Mouse (Mus musculus) MEL (cell line): ENCODE measurements at regions not wholly inside any gene's neighbourhood (a gene's known extent, or its start where the extent isn't known, plus 50 kb on each side); places are given as distances from the start of the nearest gene placed in this dataset.

Source experiments
- DNase-seq: peaks from one replicate; pipeline ENCODE4 v3.0.0; 2011; ENCODE audit warnings: low read depth, low spot score
- H3K27ac ChIP-seq: 2 replicates; pipeline ENCODE4 v1.5.1; 2012; ENCODE audit warnings: low read depth, mild to moderate bottlenecking, control low read depth, low read length, moderate library complexity; ENCODE audit not compliant: control insufficient read depth
- H3K27me3 ChIP-seq, 2 experiments: fragments of 150-350 bp in 1 of 2; sonication (generic) in 1 of 2; 2 replicates each; pipeline ENCODE4 v1.6.1; 2012; ENCODE audit warnings: low read length in 2 of 2, mild to moderate bottlenecking in 2 of 2, improper control_type of control experiment in 1 of 2, moderate library complexity in 1 of 2; ENCODE audit not compliant: insufficient read depth in 2 of 2, control insufficient read depth in 1 of 2
- H3K36me3 ChIP-seq, 2 experiments: 2 replicates each; pipeline ENCODE4 v1.6.1; 2012 to 2014; ENCODE audit warnings: low read length in 2 of 2, improper control_type of control experiment in 1 of 2, inconsistent platforms in 1 of 2, mild to moderate bottlenecking in 1 of 2; ENCODE audit not compliant: insufficient read depth in 2 of 2, control insufficient read depth in 1 of 2
- H3K4me1 ChIP-seq, 2 experiments: fragments of 150-350 bp in 1 of 2; sonication (generic) in 1 of 2; 2 replicates each; pipeline ENCODE4 v1.6.1; 2012; ENCODE audit warnings: low read length in 2 of 2, improper control_type of control experiment in 1 of 2, mild to moderate bottlenecking in 1 of 2; ENCODE audit not compliant: insufficient read depth in 2 of 2, control insufficient read depth in 1 of 2
- H3K4me3 ChIP-seq, 2 experiments: fragments of 150-350 bp in 1 of 2; sonication (generic) in 1 of 2; 2 replicates each; pipeline ENCODE4 v1.5.1; 2012; ENCODE audit warnings: low read depth in 2 of 2, low read length in 2 of 2, mild to moderate bottlenecking in 2 of 2, moderate library complexity in 2 of 2, control low read depth in 1 of 2, improper control_type of control experiment in 1 of 2; ENCODE audit not compliant: control insufficient read depth in 1 of 2, insufficient read depth in 1 of 2
- H3K79me2 ChIP-seq: 2 replicates; pipeline ENCODE4 v1.6.1; 2012; ENCODE audit warnings: mild to moderate bottlenecking, low read length, moderate library complexity; ENCODE audit not compliant: control insufficient read depth, poor library complexity, insufficient read depth
- H3K9ac ChIP-seq: 2 replicates; pipeline ENCODE4 v1.6.1; 2012; ENCODE audit warnings: low read depth, mild to moderate bottlenecking, control low read depth, low read length, moderate library complexity; ENCODE audit not compliant: control insufficient read depth, poor library complexity, severe bottlenecking
- H3K9me3 ChIP-seq: fragments of 150-350 bp; sonication (generic); replicated peaks from 2 replicates; pipeline ENCODE4 v1.6.1; 2012; ENCODE audit warnings: mild to moderate bottlenecking, low read length, improper control_type of control experiment, moderate library complexity; ENCODE audit not compliant: insufficient read depth
- BHLHE40 ChIP-seq: IDR thresholded peaks from 2 replicates; pipeline ENCODE4 v1.6.1; 2012; ENCODE audit warnings: low read depth, mild to moderate bottlenecking, inconsistent platforms, low read length, improper control_type of control experiment, borderline replicate concordance
- CHD1 ChIP-seq: IDR thresholded peaks from 2 replicates; pipeline ENCODE4 v1.6.1; 2012; ENCODE audit warnings: low read depth, mild to moderate bottlenecking, inconsistent platforms, low read length, improper control_type of control experiment
- CHD2 ChIP-seq: IDR thresholded peaks from 2 replicates; pipeline ENCODE4 v1.6.1; 2011; ENCODE audit warnings: low read length, improper control_type of control experiment
- E2F4 ChIP-seq: IDR thresholded peaks from 2 replicates; pipeline ENCODE4 v1.6.1; 2011; ENCODE audit warnings: low read depth, low read length, improper control_type of control experiment, borderline replicate concordance
- ELF1 ChIP-seq: IDR thresholded peaks from 2 replicates; pipeline ENCODE4 v1.6.1; 2014; ENCODE audit warnings: low read depth, mild to moderate bottlenecking, inconsistent platforms, low read length, improper control_type of control experiment, moderate library complexity
- EP300 ChIP-seq, 2 experiments: IDR thresholded peaks; 2 replicates each; pipeline ENCODE4 v1.6.1; 2011; ENCODE audit warnings: improper control_type of control experiment in 2 of 2, low read length in 2 of 2, low read depth in 1 of 2, mild to moderate bottlenecking in 1 of 2
- ETS1 ChIP-seq: IDR thresholded peaks from 2 replicates; pipeline ENCODE4 v1.6.1; 2012; ENCODE audit warnings: low read depth, mild to moderate bottlenecking, inconsistent platforms, low read length, improper control_type of control experiment, moderate library complexity
- GATA1 ChIP-seq: IDR thresholded peaks from 2 replicates; pipeline ENCODE4 v1.6.1; 2011; ENCODE audit warnings: low read depth, low read length, improper control_type of control experiment
- HCFC1 ChIP-seq: IDR thresholded peaks from 2 replicates; pipeline ENCODE4 v1.6.1; 2012; ENCODE audit warnings: low read depth, mild to moderate bottlenecking, inconsistent platforms, low read length, improper control_type of control experiment, moderate library complexity
- JUND ChIP-seq: IDR thresholded peaks from 2 replicates; pipeline ENCODE4 v1.6.1; 2011; ENCODE audit warnings: low read depth, mild to moderate bottlenecking, improper control_type of control experiment, low read length
- KAT2A ChIP-seq: conservative IDR thresholded peaks from 2 replicates; pipeline ENCODE4 v1.6.1; 2012; ENCODE audit warnings: low read depth, low read length, improper control_type of control experiment, inconsistent platforms
- MAX ChIP-seq: IDR thresholded peaks from 2 replicates; pipeline ENCODE4 v1.6.1; 2011; ENCODE audit warnings: low read length, improper control_type of control experiment
- MAZ ChIP-seq: IDR thresholded peaks from 2 replicates; pipeline ENCODE4 v1.6.1; 2012; ENCODE audit warnings: low read depth, mild to moderate bottlenecking, inconsistent platforms, low read length, improper control_type of control experiment
- NELFE ChIP-seq: IDR thresholded peaks from 2 replicates; pipeline ENCODE4 v1.6.1; 2011; ENCODE audit warnings: low read depth, low read length, improper control_type of control experiment
- NRF1 ChIP-seq: IDR thresholded peaks from 2 replicates; pipeline ENCODE4 v1.6.1; 2014; ENCODE audit warnings: low read depth, mild to moderate bottlenecking, inconsistent platforms, low read length, improper control_type of control experiment, moderate library complexity; ENCODE audit not compliant: poor library complexity, insufficient read depth, severe bottlenecking
- POLR2AphosphoS5 ChIP-seq: IDR thresholded peaks from 2 replicates; pipeline ENCODE4 v1.6.1; 2012; ENCODE audit warnings: low read depth, borderline replicate concordance, mild to moderate bottlenecking, inconsistent platforms, low read length, moderate library complexity, mixed read lengths
- RCOR1 ChIP-seq: IDR thresholded peaks from 2 replicates; pipeline ENCODE4 v1.6.1; 2012; ENCODE audit warnings: low read depth, mild to moderate bottlenecking, inconsistent platforms, low read length, improper control_type of control experiment
- SMC3 ChIP-seq: IDR thresholded peaks from 2 replicates; pipeline ENCODE4 v1.6.1; 2011; ENCODE audit warnings: low read depth, low read length, improper control_type of control experiment
- TAL1 ChIP-seq: IDR thresholded peaks from 2 replicates; pipeline ENCODE4 v1.6.1; 2012; ENCODE audit warnings: mild to moderate bottlenecking, inconsistent platforms, low read length, moderate library complexity, mixed read lengths
- TBP ChIP-seq: IDR thresholded peaks from 2 replicates; pipeline ENCODE4 v1.8.0; 2011; ENCODE audit warnings: low read depth, low read length, improper control_type of control experiment
- TCF12 ChIP-seq: IDR thresholded peaks from 2 replicates; pipeline ENCODE4 v1.6.1; 2014; ENCODE audit warnings: low read depth, mild to moderate bottlenecking, inconsistent platforms, low read length, improper control_type of control experiment, moderate library complexity
- UBTF ChIP-seq: IDR thresholded peaks from 2 replicates; pipeline ENCODE4 v1.6.1; 2012; ENCODE audit warnings: low read depth, mild to moderate bottlenecking, inconsistent platforms, low read length, improper control_type of control experiment, moderate library complexity, borderline replicate concordance; ENCODE audit not compliant: insufficient read depth
- USF2 ChIP-seq, 2 experiments: IDR thresholded peaks; 2 replicates each; pipeline ENCODE4 v1.6.1; 2011 to 2012; ENCODE audit warnings: improper control_type of control experiment in 2 of 2, low read length in 2 of 2, borderline replicate concordance in 1 of 2, inconsistent platforms in 1 of 2, low read depth in 1 of 2, mild to moderate bottlenecking in 1 of 2; ENCODE audit not compliant: insufficient read depth in 1 of 2
- ZC3H11A ChIP-seq: IDR thresholded peaks from 2 replicates; pipeline ENCODE4 v1.6.1; 2012; ENCODE audit warnings: low read depth, mild to moderate bottlenecking, inconsistent platforms, low read length, improper control_type of control experiment
- ZKSCAN1 ChIP-seq: IDR thresholded peaks from 2 replicates; pipeline ENCODE4 v1.6.1; 2012; ENCODE audit warnings: low read depth, mild to moderate bottlenecking, inconsistent platforms, low read length, improper control_type of control experiment, moderate library complexity
- ZMIZ1 ChIP-seq: IDR thresholded peaks from 2 replicates; pipeline ENCODE4 v1.6.1; 2012; ENCODE audit warnings: low read depth, mild to moderate bottlenecking, inconsistent platforms, low read length, improper control_type of control experiment, moderate library complexity
- ZNF384 ChIP-seq: IDR thresholded peaks from 2 replicates; pipeline ENCODE4 v1.6.1; 2012; ENCODE audit warnings: low read depth, mild to moderate bottlenecking, inconsistent platforms, low read length, improper control_type of control experiment

DNA sequence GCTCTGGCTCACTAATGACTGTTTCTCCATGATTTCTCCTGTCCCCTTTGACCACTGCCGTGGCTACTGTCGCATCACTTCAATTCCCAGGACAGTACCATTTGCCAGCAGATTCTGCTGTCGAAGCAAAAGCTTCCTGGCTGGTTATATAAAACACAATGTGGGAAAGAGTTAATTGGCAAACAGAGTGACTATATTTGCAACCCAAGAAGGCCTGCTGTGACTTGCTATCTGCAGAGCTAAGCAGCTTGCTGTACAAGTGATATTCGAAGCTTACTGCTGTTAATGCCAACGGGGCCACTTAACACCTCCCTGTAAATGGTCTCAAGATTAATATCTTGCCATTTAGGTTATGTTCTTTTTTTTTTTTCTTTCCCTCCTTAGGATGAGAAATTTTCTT lies 242.2 kb upstream of the A1bg start:
- Histone ChIP-seq H3K4me3 (no peak overlapping the region), H3K79me2 (no peaks in the 10 kb centered on the region), H3K9me3 (no peaks in the 10 kb centered on the region), H3K36me3 (no peaks in the 10 kb centered on the region), H3K27ac (no peak overlapping the region), H3K4me1 (no peaks in the 10 kb centered on the region), H3K27me3 (no peaks in the 10 kb centered on the region), H3K9ac (no peak overlapping the region)
- DNase-seq = no peak
- TF ChIP-seq POLR2AphosphoS5 = no peak
- no peak for TF ChIP-seq NELFE
- no peak for TF ChIP-seq MAZ
- no peak for TF ChIP-seq ZMIZ1
- no peak for TF ChIP-seq JUND
- no peak for TF ChIP-seq EP300 (IDR thresholded peaks at IDR 0.05; ENCODE audit: low read depth in 1 of 2, low read length in 2 of 2)
- TF ChIP-seq ZNF384 = no peak
- no peak for TF ChIP-seq E2F4
- TF ChIP-seq SMC3 = no peak
- TF ChIP-seq RCOR1 = no peak
- no peak for TF ChIP-seq ZKSCAN1
- TF ChIP-seq CHD1 = no peak
- TF ChIP-seq KAT2A = no peak
- no peak for TF ChIP-seq CHD2
- TF ChIP-seq TBP = no peak
- TF ChIP-seq TCF12 = no peak
- no peak for TF ChIP-seq MAX

DNA sequence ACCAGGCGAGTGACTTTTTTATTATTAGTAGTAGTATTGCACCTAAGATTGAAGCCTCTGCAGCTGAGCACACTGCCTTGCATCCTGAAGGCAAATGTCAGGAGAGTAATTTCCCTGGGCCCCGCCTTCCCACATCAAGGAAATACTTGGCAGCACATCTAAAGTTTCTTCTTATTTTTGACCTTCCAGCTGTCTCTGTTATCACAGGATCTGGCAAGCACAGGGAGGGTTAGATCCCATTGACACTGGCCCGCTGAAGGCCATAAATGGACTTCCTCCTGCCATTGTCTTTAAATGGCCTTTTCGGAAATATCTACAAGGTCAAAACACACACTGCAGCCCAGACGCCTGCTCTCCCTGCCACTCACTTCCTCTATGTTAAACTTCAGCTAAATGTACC lies 238.6 kb upstream of the A1bg start:
- no peak for TF ChIP-seq ELF1
- TF ChIP-seq TAL1 = no peak
- no peak for TF ChIP-seq USF2 (IDR thresholded peaks at IDR 0.05; ENCODE audit: borderline replicate concordance in 1 of 2, insufficient read depth in 1 of 2, low read depth in 1 of 2, low read length in 2 of 2)
- TF ChIP-seq SMC3 = no peak
- no peak for TF ChIP-seq ZMIZ1
- no peak for TF ChIP-seq UBTF
- no peak for TF ChIP-seq ETS1
- no peak for TF ChIP-seq HCFC1
- TF ChIP-seq GATA1 = no peak
- TF ChIP-seq RCOR1 = no peak
- TF ChIP-seq ZKSCAN1 = no peak
- TF ChIP-seq JUND = no peak
- no peak for TF ChIP-seq KAT2A
- TF ChIP-seq NRF1 = no peak
- no peak for TF ChIP-seq BHLHE40
- TF ChIP-seq ZC3H11A = no peak
- no peak for TF ChIP-seq MAZ
- no peaks in the 10 kb centered on the region for H3K27me3 ChIP-seq
- H3K36me3 ChIP-seq = no peaks in the 10 kb centered on the region
- no peaks in the 10 kb centered on the region for H3K79me2 ChIP-seq
- H3K9me3 ChIP-seq = no peaks in the 10 kb centered on the region
- DNase-seq = no peak
- no peak overlapping the region for H3K27ac ChIP-seq
- H3K4me3 ChIP-seq = no peak overlapping the region
- no peak overlapping the region for H3K9ac ChIP-seq
- no peaks in the 10 kb centered on the region for H3K4me1 ChIP-seq
